Mouse (Mus musculus) embryonic facial prominence, embryonic 10.5 days (tissue): ENCODE measurements around the gene Sparcl1. TPM values are rescaled to one million over a fixed set of nuclear protein-coding genes. Genes with fewer than 3 reads are reported as not detected.

Source experiments
- DNase-seq: peaks from one replicate; pipeline ENCODE4 v3.0.0-alpha.2; 2017; ENCODE audit warnings: low spot score
- H3K27ac ChIP-seq: fragments of 300-500 bp; sonication (generic); replicated peaks from 2 replicates; pipeline ENCODE4 v1.5.1; 2016; ENCODE audit warnings: mild to moderate bottlenecking
- H3K27me3 ChIP-seq: fragments of 300-500 bp; sonication (generic); replicated peaks from 2 replicates; pipeline ENCODE4 v1.6.1; 2016; ENCODE audit warnings: low read depth, mild to moderate bottlenecking; ENCODE audit not compliant: poor library complexity, severe bottlenecking
- H3K36me3 ChIP-seq: fragments of 300-500 bp; sonication (generic); replicated peaks from 2 replicates; pipeline ENCODE4 v1.6.1; 2016; ENCODE audit warnings: mild to moderate bottlenecking, moderate library complexity
- H3K4me1 ChIP-seq: fragments of 300-500 bp; sonication (generic); 2 replicates; pipeline ENCODE4 v1.6.1; 2016
- H3K4me3 ChIP-seq: fragments of 300-500 bp; sonication (generic); 2 replicates; pipeline ENCODE4 v1.5.1; 2016; ENCODE audit warnings: mild to moderate bottlenecking, moderate library complexity
- H3K9me3 ChIP-seq: fragments of 300-500 bp; sonication (generic); 2 replicates; pipeline ENCODE4 v1.6.1; 2016; ENCODE audit warnings: mild to moderate bottlenecking
- WGBS: fragments of 180-500 bp; shearing (Covaris S2); methylation state at CpG from one replicate; pipeline ENCODE4 v1.1.7; 2016; 5-methylcytosine and 5-hydroxymethylcytosine counted together
- microRNA-seq: library from miRNA; unstranded; fragments of <30 nt; microRNA quantifications from one replicate; pipeline ENCODE4, GENCODE M21; 2017
- polyA plus RNA-seq: library from polyadenylated mRNA; unstranded; fragments of >200 nt; fragmentation: Nextera tagmentation; extraction: Ambion mirVana; gene quantifications from 2 replicates; pipeline ENCODE4 v1.2.1, GENCODE M21; 2016

Sparcl1 gene
- polyA plus RNA-seq, 1 experiment from 2014 or later, result 28.3 TPM

GRCm38 (mm10) chr5:104032434-104033097, 81.0 kb downstream of the Sparcl1 start:
- no peaks in the 10 kb centered on the region for H3K27me3 ChIP-seq
- no peak for DNase-seq
- no peaks in the 10 kb centered on the region for H3K36me3 ChIP-seq
- 0 out of 2 replicates have a peak, but pooled peaks cover 3% of the 10 kb centered on the region for H3K4me1 ChIP-seq
- H3K27ac ChIP-seq, result no peak overlapping the region
- WGBS, result 86% methylated on average over 2 of the region's 2 CpGs
- H3K9me3 ChIP-seq, result no peaks in the 10 kb centered on the region
- H3K4me3 ChIP-seq, result no peak overlapping the region

Small RNA genes lying within 50 kb of the gene (microRNA-seq; reads per million reads assigned to microRNA genes)
- 1.5 reads per million for gene Mir5619

Other genes with a start within 250 kb of the Sparcl1 start
- gene Klhl8, start 202.5 kb downstream of the Sparcl1 start, polyA plus RNA-seq, result 11.9 and 12.1 TPM in 2 replicates
- gene Hsd17b13, start 136.3 kb downstream of the Sparcl1 start, polyA plus RNA-seq, result not detected in 2 replicates
- 2.1 and 2.6 TPM in 2 replicates for gene Hsd17b11, start 91.8 kb downstream of the Sparcl1 start, polyA plus RNA-seq
- 63.1 and 65.1 TPM in 2 replicates for gene Nudt9, start 67.4 kb downstream of the Sparcl1 start, polyA plus RNA-seq
- not detected in 2 replicates for gene Gm17660, start 36.1 kb downstream of the Sparcl1 start, polyA plus RNA-seq
- not detected in 2 replicates for gene Dspp, start 57.0 kb upstream of the Sparcl1 start, polyA plus RNA-seq
- gene Dmp1, start 88.9 kb upstream of the Sparcl1 start, polyA plus RNA-seq, result 0.06 and 0.09 TPM in 2 replicates
- gene Ibsp, start 185.4 kb upstream of the Sparcl1 start, polyA plus RNA-seq, result 0.20 and 0.28 TPM in 2 replicates
- gene Mepe, start 211.6 kb upstream of the Sparcl1 start, polyA plus RNA-seq, result not detected in 2 replicates